Mouse (Mus musculus) adrenal gland, adult 8-10 months (tissue): Measurements from ENCODE around the gene Prr14. TPM values are rescaled to one million over a fixed set of nuclear protein-coding genes. Genes with fewer than 3 reads are reported as not detected.
"Not testable (repeated sequence)": the region's sequence is repeated elsewhere in the genome, so short reads cannot be mapped to it uniquely, and the experiment has no call there.

ENCODE experiments used
- DNase-seq: peaks from one replicate; pipeline ENCODE4 v3.0.0; 2022
- total RNA-seq, 4 experiments: library from RNA; stranded (reverse); gene quantifications; 2 replicates each; pipeline ENCODE4 v1.2.4; 2022

Gene Prr14
- 10 to 100 TPM; 49.1 to 65.5 (median 58.2) TPM for total RNA-seq

- not testable (repeated sequence) for DNase-seq
Measured at GRCm38 (mm10) chr7:127459311-127459710, at the start of gene Prr14. Prr14 (plus strand) TSS chr7:127459611.

GRCm38 (mm10) chr7:127411418-127411817 lies 48.0 kb upstream of the Prr14 start:
- no peak for DNase-seq

- DNase-seq: peak; percentile 90
Measured at GRCm38 (mm10) chr7:127421388-127422191, 37.8 kb upstream of the Prr14 start, which contains the start of gene Zfp688. Zfp688 (minus strand) TSS chr7:127422068.

DNA sequence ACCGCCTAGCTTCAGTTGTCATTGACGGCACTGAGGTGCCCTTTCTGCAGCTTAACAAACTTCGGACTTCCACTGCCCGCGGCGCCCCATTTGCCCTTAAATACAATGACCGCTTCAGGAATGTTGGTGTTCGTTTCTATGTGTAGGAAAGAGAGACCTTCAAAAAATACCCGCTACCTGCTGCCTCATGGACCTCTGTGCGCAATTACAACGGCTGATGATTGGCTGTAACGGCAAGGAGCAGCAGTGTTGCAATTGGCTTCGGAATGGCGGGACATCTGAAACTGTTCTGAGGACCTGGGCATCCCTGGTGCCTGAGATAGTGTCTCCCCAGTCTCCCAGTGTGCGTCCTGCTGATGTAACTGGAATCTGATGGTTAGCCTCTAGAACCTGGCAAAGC lies 37.2 kb upstream of the Prr14 start:
- DNase-seq: no peak

DNA sequence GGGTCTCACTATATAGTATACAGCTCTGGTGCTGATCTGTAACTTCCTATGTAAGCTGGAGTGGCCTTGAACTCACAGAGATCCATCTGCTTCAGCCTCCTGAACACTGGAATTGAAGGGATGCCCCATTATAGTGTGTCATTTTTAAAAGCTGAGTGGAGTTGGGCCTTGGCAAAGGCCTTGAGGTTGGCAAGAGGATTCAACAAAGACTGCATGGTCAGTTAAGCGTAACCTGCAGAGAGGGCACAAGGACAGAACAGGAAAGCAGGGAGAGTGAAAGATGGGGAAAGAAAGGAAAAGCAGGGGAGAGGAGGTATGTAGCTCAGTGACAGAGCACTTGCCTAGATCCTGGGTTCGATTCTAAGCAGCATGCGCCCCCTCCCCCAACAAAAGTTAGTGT lies 34.1 kb upstream of the Prr14 start:
- no peak for DNase-seq

GRCm38 (mm10) chr7:127425911-127426310 lies 33.5 kb upstream of the Prr14 start:
- DNase-seq: no peak

DNA sequence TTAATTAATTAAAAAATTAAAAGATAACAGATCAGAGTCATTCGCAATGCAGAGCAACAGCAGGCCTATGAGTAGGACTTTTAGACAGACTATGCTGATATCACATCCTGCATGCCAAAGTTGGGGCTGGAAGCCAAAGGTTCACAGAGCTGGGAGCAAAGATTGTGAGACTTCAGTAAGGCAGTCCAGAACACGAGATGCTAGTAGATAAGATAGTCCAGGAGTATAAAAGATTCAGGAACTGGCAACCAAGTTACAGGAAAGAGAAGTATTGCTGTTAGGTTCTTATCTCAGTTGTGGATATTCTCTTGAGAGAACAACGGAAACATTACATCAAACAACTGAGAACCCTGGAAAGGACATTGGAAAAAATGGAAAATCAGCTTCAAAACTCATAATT lies 33.1 kb upstream of the Prr14 start:
- DNase-seq: no peak

DNA sequence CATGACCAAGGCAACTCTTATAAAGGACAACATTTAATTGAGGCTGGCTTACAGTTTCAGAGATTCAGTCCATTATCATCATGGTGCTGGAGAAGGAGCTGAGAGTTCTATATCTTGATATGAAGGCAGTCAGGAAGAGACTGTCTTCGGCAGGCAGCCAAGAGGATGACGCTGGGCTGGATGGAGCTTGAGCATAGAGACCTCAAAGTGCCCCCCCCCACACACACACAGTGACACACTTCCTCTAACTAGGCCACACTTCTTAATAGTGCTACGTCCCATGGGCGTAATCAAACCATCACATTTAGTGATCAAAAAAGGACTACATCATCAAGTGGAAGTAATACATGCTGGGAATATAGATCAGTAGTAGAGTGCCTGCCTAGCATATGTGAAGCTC lies 24.2 kb upstream of the Prr14 start:
- no peak for DNase-seq

DNA sequence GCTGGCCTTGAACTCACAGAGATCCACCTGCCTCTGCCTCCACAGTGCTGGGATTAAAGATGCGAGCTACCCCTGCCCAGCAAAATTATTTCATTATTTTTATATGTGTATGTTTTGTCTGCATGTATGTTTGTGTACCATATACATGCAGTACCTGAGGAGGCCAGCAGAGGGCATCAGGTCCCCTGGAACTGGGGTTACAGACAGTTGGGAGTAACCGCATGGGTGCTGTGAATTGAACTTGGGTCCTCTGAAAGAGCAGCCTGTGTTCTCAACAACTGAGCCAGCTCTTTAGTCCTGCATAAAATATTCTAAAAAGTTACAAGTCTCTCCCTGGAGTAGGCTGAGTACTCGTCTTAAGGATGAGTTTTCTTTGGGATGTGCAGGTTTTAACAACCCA lies 21.7 kb upstream of the Prr14 start:
- DNase-seq: no peak

DNA sequence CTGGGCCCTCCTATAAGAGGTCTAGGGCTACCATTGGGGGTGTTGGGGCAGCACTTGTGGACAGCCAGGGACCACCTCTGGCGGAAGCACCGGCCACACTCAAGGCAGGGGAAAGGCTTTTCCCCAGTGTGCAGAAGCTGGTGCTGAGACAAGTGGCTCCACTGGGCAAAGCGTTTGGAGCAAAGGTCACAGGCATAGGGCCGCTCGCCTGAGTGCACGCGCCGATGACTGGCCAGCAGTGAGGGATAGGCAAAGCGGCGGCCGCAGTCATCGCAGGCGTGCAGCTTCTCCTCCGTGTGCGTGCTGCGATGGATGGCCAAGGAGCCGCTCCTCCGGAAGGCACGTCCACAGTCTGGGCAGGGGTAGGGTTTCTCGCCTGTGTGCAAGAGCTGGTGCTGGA lies 15.4 kb upstream of the Prr14 start:
- DNase-seq: no peak

- DNase-seq: peak; percentile 93
Measured at GRCm38 (mm10) chr7:127448521-127449300, 10.7 kb upstream of the Prr14 start, which contains the start of gene Zfp689. Zfp689 (minus strand) TSS chr7:127449158.

DNA sequence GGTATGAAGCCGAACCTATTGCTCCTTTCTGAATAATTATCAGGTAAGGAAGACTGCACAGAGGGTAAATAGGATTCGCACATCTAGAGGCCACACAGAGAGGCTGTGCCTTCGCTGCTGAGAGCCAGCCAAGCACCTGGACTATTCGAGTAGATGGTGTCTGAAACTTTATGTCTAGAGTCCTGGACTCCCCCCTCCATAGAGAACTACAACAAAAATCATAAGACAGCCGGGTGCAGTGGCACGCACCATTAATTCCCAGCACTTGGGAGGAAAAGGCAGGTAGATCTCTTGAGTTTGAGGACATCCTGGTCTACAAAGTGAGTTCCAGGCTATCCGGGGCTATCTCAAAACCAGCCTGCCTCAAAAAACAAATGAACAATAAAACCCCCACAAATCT lies 9.4 kb upstream of the Prr14 start:
- no peak for DNase-seq

GRCm38 (mm10) chr7:127453056-127453455 lies 6.4 kb upstream of the Prr14 start:
- DNase-seq: no peak

DNA sequence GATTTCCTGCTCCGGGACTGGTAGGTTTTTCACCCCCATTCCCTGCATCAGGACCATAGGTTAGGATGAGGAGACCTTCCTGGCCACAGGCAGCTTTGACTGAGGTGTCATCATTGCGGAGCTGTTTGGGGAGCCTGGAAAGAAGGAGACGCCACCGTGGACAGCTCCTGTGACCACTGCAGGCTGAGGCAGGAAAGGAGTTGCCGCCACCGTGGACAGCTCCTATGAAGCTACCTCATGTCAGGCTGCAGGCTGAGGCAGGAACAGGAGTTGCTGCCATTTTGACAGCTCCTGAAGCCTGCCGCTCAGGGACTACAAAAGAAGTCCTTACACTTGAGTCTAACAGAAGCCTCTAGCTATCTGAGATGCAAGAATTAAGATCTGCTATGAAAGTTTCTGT lies 4.5 kb upstream of the Prr14 start:
- DNase-seq: no peak

- DNase-seq: not testable (repeated sequence)
Measured at GRCm38 (mm10) chr7:127458371-127459122, 864 bp upstream of the Prr14 start.

GRCm38 (mm10) chr7:127465191-127465590 lies 5.8 kb downstream of the Prr14 start:
- DNase-seq: no peak

DNA sequence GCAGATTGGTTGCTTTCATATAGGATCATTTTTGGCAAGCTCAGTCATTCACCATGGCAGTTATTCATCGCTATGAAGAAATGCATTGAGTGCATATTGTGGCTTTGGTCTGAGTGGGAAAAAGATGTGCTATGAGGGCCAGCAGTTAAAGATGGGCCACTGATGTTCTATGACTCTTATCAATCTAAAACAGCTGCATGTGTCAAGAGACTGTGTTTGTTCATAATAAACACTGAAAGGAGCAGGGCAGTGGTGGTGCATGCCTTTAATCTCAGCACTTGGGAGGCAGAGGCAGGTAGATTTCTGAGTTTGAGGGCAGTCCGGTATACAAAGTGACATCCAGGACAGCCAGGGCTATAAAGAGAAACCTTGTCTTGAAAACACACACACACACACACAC lies 6.3 kb downstream of the Prr14 start:
- not testable (repeated sequence) for DNase-seq

- DNase-seq: no peak
Measured at GRCm38 (mm10) chr7:127466606-127467005, 7.2 kb downstream of the Prr14 start.

- DNase-seq: no peak
Measured at GRCm38 (mm10) chr7:127470011-127470715, 10.8 kb downstream of the Prr14 start.

GRCm38 (mm10) chr7:127470743-127471645 lies 11.6 kb downstream of the Prr14 start:
- peak; percentile 94 for DNase-seq

- DNase-seq: peak; percentile 59
Measured at GRCm38 (mm10) chr7:127471646-127472010, 12.2 kb downstream of the Prr14 start.
